ENCODE assay signal across 36 mouse cellular contexts in genomic region chrX:68945741-68946140, GRCm38 (mm10). TPM values are rescaled to one million over a fixed set of nuclear protein-coding genes. Genes with fewer than 3 reads are reported as not detected.
DNase-seq lines count a peak whose midpoint lies in the region; ATAC-seq and TF ChIP-seq lines count a peak whose summit lies in the region.
"Had no signal": no experiment of that assay in that cellular context is flagged by ENCODE, and none has a peak within 500 bp of the region (broad histone marks: within the 10 kb centered on the region; RNA-seq: fewer than 3 reads in every experiment).

No protein-coding gene starts in this region.

- no peak for TF ChIP-seq POLR2A in brain, embryonic 14.5 days (IDR thresholded peaks at IDR 0.05; ENCODE audit: borderline replicate concordance, extremely low read depth, insufficient read depth, insufficient read length, poor library complexity, severe bottlenecking)

- H3K4me1 ChIP-seq in forebrain, embryonic 14.5 days (ENCODE audit: control insufficient read depth, insufficient read depth, low read length) = no peaks in the 10 kb centered on the region
- no peaks in the 10 kb centered on the region for H3K4me1 ChIP-seq in forebrain, embryonic 11.5 days (replicated peaks; ENCODE audit: control insufficient read depth, insufficient read depth, low read length)
- H3K4me1 ChIP-seq: forebrain, embryonic 10.5 days; forebrain, embryonic 15.5 days; hindbrain, embryonic 13.5 days had no signal

- H3K4me2 ChIP-seq in forebrain, embryonic 14.5 days (ENCODE audit: low read length) = no peak overlapping the region
- H3K4me2 ChIP-seq in forebrain, embryonic 11.5 days (ENCODE audit: low read depth, low read length, severe bottlenecking) = no peak overlapping the region
- H3K4me2 ChIP-seq: forebrain, embryonic 15.5 days; heart, embryonic 11.5 days; hindbrain, embryonic 13.5 days had no signal

- no peak for TF ChIP-seq CTCF in layer of hippocampus, adult 2 months (conservative IDR thresholded peaks at IDR 0.05)
- no peak for TF ChIP-seq CTCF in brain, embryonic 14.5 days (IDR thresholded peaks at IDR 0.05; ENCODE audit: borderline replicate concordance, extremely low read depth, insufficient read depth, insufficient read length)

- DNase-seq in forebrain, embryonic 14.5 days (ENCODE audit: low spot score) = peak; percentile 53
- no peak for DNase-seq in forebrain, embryonic 11.5 days (ENCODE audit: low spot score)
- peak; percentile 2 for DNase-seq in layer of hippocampus, adult 11-12 months (ENCODE audit: low spot score)
- no peak for DNase-seq in layer of hippocampus, adult 2 months (ENCODE audit: low spot score in 2 of 2)
- peak; percentile 61 for DNase-seq in brain, embryonic 14.5 days (ENCODE audit: low read depth)
- DNase-seq: adrenal gland, postnatal 10 days; adrenal gland, postnatal 36 days; B cell, adult 2 months; cerebellum, adult 11-12 months; cerebellum, adult 8-10 months; cerebellum, postnatal 14 days; gastrocnemius, adult 2 months; gastrocnemius, postnatal 14 days; heart, adult 11 months; kidney, adult 18-20 months had no signal

- H3K9me3 ChIP-seq in forebrain, embryonic 14.5 days (replicated peaks; ENCODE audit: control insufficient read depth, low read length) = no peaks in the 10 kb centered on the region
- H3K9me3 ChIP-seq in forebrain, embryonic 11.5 days (ENCODE audit: control insufficient read depth, low read length) = no peaks in the 10 kb centered on the region
- H3K9me3 ChIP-seq: forebrain, embryonic 10.5 days; forebrain, embryonic 15.5 days; G1E; hindbrain, embryonic 13.5 days had no signal

- no peak overlapping the region for H3K4me3 ChIP-seq in forebrain, embryonic 14.5 days (ENCODE audit: low read depth, low read length)
- H3K4me3 ChIP-seq in forebrain, embryonic 11.5 days (ENCODE audit: low read depth, low read length) = no peak overlapping the region
- H3K4me3 ChIP-seq in layer of hippocampus, adult 2 months = no peak overlapping the region
- H3K4me3 ChIP-seq: forebrain, embryonic 10.5 days; forebrain, embryonic 15.5 days; gastrocnemius, adult 2 months; hindbrain, embryonic 13.5 days had no signal

- H3K27me3 ChIP-seq in forebrain, embryonic 14.5 days (replicated peaks; ENCODE audit: control insufficient read depth, insufficient read depth, low read length) = no peaks in the 10 kb centered on the region
- H3K27me3 ChIP-seq in forebrain, embryonic 11.5 days (ENCODE audit: control insufficient read depth, insufficient read depth, low read length) = no peaks in the 10 kb centered on the region
- H3K27me3 ChIP-seq: CH12.LX; forebrain, embryonic 15.5 days; hindbrain, embryonic 13.5 days had no signal

- no peaks in the 10 kb centered on the region for H3K36me3 ChIP-seq in forebrain, embryonic 14.5 days (ENCODE audit: control insufficient read depth, insufficient read depth, low read length)
- H3K36me3 ChIP-seq in forebrain, embryonic 11.5 days (ENCODE audit: control insufficient read depth, insufficient read depth, low read length) = no peaks in the 10 kb centered on the region
- H3K36me3 ChIP-seq: forebrain, embryonic 10.5 days; forebrain, embryonic 15.5 days; G1E; hindbrain, embryonic 13.5 days had no signal

- no peak for ATAC-seq in forebrain, embryonic 14.5 days
- no peak for ATAC-seq in forebrain, embryonic 11.5 days (replicated peaks; ENCODE audit: low FRiP score)
- no peak for ATAC-seq in monocyte, adult 5-6 weeks (replicated peaks; ENCODE audit: insufficient number of reproducible peaks, low FRiP score, low TSS enrichment, poor library complexity, severe bottlenecking)
- ATAC-seq: forebrain, embryonic 15.5 days; hindbrain, embryonic 16.5 days; inflammation-experienced regulatory T-cells, adult 6 months; intestine, embryonic 16.5 days; Patski had no signal

- no peak overlapping the region for H3K9ac ChIP-seq in forebrain, embryonic 14.5 days (ENCODE audit: low read length)
- H3K9ac ChIP-seq in forebrain, embryonic 11.5 days (ENCODE audit: low read length) = no peak overlapping the region
- H3K9ac ChIP-seq: forebrain, embryonic 15.5 days; hindbrain, embryonic 13.5 days had no signal

- no peak overlapping the region for H3K27ac ChIP-seq in forebrain, embryonic 14.5 days (ENCODE audit: low read depth, low read length)
- H3K27ac ChIP-seq in forebrain, embryonic 11.5 days (ENCODE audit: low read depth, low read length) = no peak overlapping the region
- H3K27ac ChIP-seq in layer of hippocampus, adult 2 months = no peak overlapping the region
- H3K27ac ChIP-seq: forebrain, embryonic 10.5 days; forebrain, embryonic 15.5 days; gastrocnemius, adult 2 months; hindbrain, embryonic 13.5 days had no signal

RNA-seq across cellular contexts. Expression of gene Gm6812, which starts 52.9 kb away (rescaled TPM):
- polyA plus RNA-seq in forebrain, embryonic 14.5 days (2014; fragmentation: Nextera tagmentation; extraction: Ambion mirVana) = not detected in 2 replicates
- not detected in 2 replicates for polyA plus RNA-seq in forebrain, embryonic 11.5 days (2014; fragmentation: Nextera tagmentation; extraction: Ambion mirVana)
- not detected for total RNA-seq in layer of hippocampus, adult 2 months (2021)
- polyA plus RNA-seq in brain, embryonic 14.5 days (2012; rRNA removed) = not detected in 2 replicates
- not detected in 3 replicates for total RNA-seq in monocyte, adult 5-6 weeks (2017)
- total RNA-seq: adrenal gland, adult 18-20 months; adrenal gland, postnatal 10 days; adrenal gland, postnatal 36 days; CH12.LX; G1E; gastrocnemius, adult 2 months; gastrocnemius, postnatal 14 days; gastrocnemius, postnatal 4 days; heart, adult 8-10 months; heart, postnatal 25 days; hematopoietic stem cell, adult 5-6 weeks had no signal
- polyA plus RNA-seq: cortical plate, adult 2 months; embryonic facial prominence, embryonic 11.5 days; embryonic facial prominence, embryonic 14.5 days; forebrain, embryonic 10.5 days; forebrain, embryonic 15.5 days; G1E; heart, embryonic 11.5 days; heart, embryonic 14.5 days; heart, postnatal 0 days; hindbrain, embryonic 13.5 days; hindbrain, embryonic 16.5 days; inflammation-experienced regulatory T-cells, adult 6 months; intestine, embryonic 16.5 days; Patski had no signal

Comparison
In these comparisons a context has a peak if more than half of its experiments do, and no peak if none do; other contexts are left out.
1. DNase-seq: peak in forebrain, embryonic 14.5 days (single experiment), layer of hippocampus, adult 11-12 months (single experiment) and brain, embryonic 14.5 days (single experiment); none in forebrain, embryonic 11.5 days (single experiment) and layer of hippocampus, adult 2 months (0 of 2).